Mouse (Mus musculus): ENCODE data around the gene Crnkl1.

DNA sequence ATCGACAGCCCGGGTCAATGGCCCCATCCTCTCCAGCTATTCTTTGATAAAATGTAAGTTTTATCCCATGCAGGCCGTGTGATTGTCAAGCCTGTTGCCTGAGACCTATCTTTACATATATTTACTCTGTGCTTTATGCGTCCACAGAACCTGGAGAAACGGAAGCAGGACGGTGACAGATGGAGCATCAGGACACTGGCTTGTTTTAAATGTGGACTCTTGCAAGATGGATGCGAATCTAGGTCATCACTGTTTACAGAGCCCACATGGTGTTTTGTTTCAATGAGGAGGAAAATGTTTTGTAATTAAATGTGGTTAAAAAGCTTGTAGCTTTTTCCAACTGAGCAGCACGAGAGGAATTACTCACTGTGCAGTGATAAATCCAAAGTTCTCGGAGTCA is 36.7 kb downstream of the Crnkl1 start:
- no peak for TF ChIP-seq CTCF (IDR thresholded peaks at IDR 0.05; ENCODE audit: borderline replicate concordance, control insufficient read depth, extremely low read depth, insufficient read depth, low read length, poor library complexity)
- TF ChIP-seq POLR2A (IDR thresholded peaks at IDR 0.05; ENCODE audit: control insufficient read depth, extremely low read depth, insufficient read depth, low read length, poor library complexity) = no peak

Measured in thymus, adult 2 months (tissue).